18 mouse cellular contexts compared by ENCODE assay signal in genomic region chr8:126177855-126178254, GRCm38 (mm10).
DNase-seq lines count a peak whose midpoint lies in the region; ATAC-seq and TF ChIP-seq lines count a peak whose summit lies in the region.
"Had no signal": no experiment of that assay in that cellular context is flagged by ENCODE, and none has a peak within 500 bp of the region (broad histone marks: within the 10 kb centered on the region; RNA-seq: fewer than 3 reads in every experiment).

No protein-coding gene starts in this region.

- H3K9me3 ChIP-seq in kidney, embryonic 15.5 days (replicated peaks) = no peaks in the 10 kb centered on the region
- H3K9me3 ChIP-seq in lung, embryonic 15.5 days = no peaks in the 10 kb centered on the region
- no peaks in the 10 kb centered on the region for H3K9me3 ChIP-seq in forebrain, postnatal 0 days (ENCODE audit: low read length)
- H3K9me3 ChIP-seq: embryonic facial prominence, embryonic 10.5 days; heart, embryonic 15.5 days; hindbrain, embryonic 13.5 days had no signal

- H3K36me3 ChIP-seq in kidney, embryonic 15.5 days = no peaks in the 10 kb centered on the region
- H3K36me3 ChIP-seq in lung, embryonic 15.5 days = no peaks in the 10 kb centered on the region
- H3K36me3 ChIP-seq in forebrain, postnatal 0 days (ENCODE audit: insufficient read depth) = no peaks in the 10 kb centered on the region
- H3K36me3 ChIP-seq: embryonic facial prominence, embryonic 10.5 days; heart, embryonic 15.5 days; hindbrain, embryonic 13.5 days had no signal

- no peak for ATAC-seq in kidney, embryonic 15.5 days (replicated peaks; ENCODE audit: low FRiP score)
- peak; percentile 65; the same call in 1 of the 2 replicates for ATAC-seq in lung, embryonic 15.5 days (ENCODE audit: borderline replicate concordance, extremely low read depth, low FRiP score, low TSS enrichment)
- ATAC-seq in forebrain, postnatal 0 days = no peak
- ATAC-seq: forebrain, embryonic 14.5 days had no signal

- WGBS in kidney, embryonic 15.5 days = 63% methylated on average over 10 of the region's 10 CpGs
- WGBS in lung, embryonic 15.5 days = 42% methylated on average over 10 of the region's 10 CpGs
- 91% methylated on average over 10 of the region's 10 CpGs for WGBS in forebrain, postnatal 0 days

- no peaks in the 10 kb centered on the region for H3K27me3 ChIP-seq in kidney, embryonic 15.5 days
- H3K27me3 ChIP-seq in lung, embryonic 15.5 days = no peaks in the 10 kb centered on the region
- H3K27me3 ChIP-seq in forebrain, postnatal 0 days (ENCODE audit: insufficient read depth, low read length) = no peaks in the 10 kb centered on the region
- H3K27me3 ChIP-seq: heart, embryonic 15.5 days; hindbrain, embryonic 13.5 days had no signal

- H3K4me3 ChIP-seq in kidney, embryonic 15.5 days (replicated peaks) = no peak overlapping the region
- no peak overlapping the region for H3K4me3 ChIP-seq in lung, embryonic 15.5 days
- H3K4me3 ChIP-seq in forebrain, postnatal 0 days (ENCODE audit: low read depth, low read length) = no peak overlapping the region
- H3K4me3 ChIP-seq: embryonic facial prominence, embryonic 10.5 days; heart, embryonic 15.5 days; hindbrain, embryonic 13.5 days had no signal

- no peak overlapping the region for H3K27ac ChIP-seq in kidney, embryonic 15.5 days
- H3K27ac ChIP-seq in lung, embryonic 15.5 days = no peak overlapping the region
- no peak overlapping the region for H3K27ac ChIP-seq in forebrain, postnatal 0 days (ENCODE audit: low read depth, low read length)
- H3K27ac ChIP-seq: embryonic facial prominence, embryonic 10.5 days; heart, embryonic 15.5 days; hindbrain, embryonic 13.5 days had no signal

- DNase-seq in kidney, postnatal 14 days = no peak
- no peak for DNase-seq in lung, adult 18-20 months
- peak; percentile 14 for DNase-seq in lung, postnatal 10 days
- DNase-seq in yolk sac, embryonic 10.5 days (ENCODE audit: low spot score) = peak; percentile 36
- no peak for DNase-seq in forebrain, postnatal 0 days
- DNase-seq: adrenal gland, postnatal 10 days; cerebellum, adult 11-12 months; cerebellum, postnatal 36 days; gastrocnemius, postnatal 36 days; heart, adult 18-20 months; heart, postnatal 14 days had no signal

- no peak for TF ChIP-seq CTCF in forebrain, postnatal 0 days (IDR thresholded peaks at IDR 0.05; ENCODE audit: low read depth)

- peak overlapping the region; percentile 25; the same call in 1 of the 2 replicates for H3K4me2 ChIP-seq in kidney, embryonic 15.5 days
- H3K4me2 ChIP-seq in lung, embryonic 15.5 days = no peak overlapping the region
- H3K4me2 ChIP-seq in forebrain, postnatal 0 days (ENCODE audit: low read depth) = no peak overlapping the region
- H3K4me2 ChIP-seq: heart, embryonic 11.5 days; heart, embryonic 15.5 days; hindbrain, embryonic 13.5 days had no signal

- H3K4me1 ChIP-seq in kidney, embryonic 15.5 days = peaks cover 17% of the 10 kb centered on the region
- no peaks in the 10 kb centered on the region for H3K4me1 ChIP-seq in lung, embryonic 15.5 days
- H3K4me1 ChIP-seq in forebrain, postnatal 0 days (ENCODE audit: insufficient read depth) = no peaks in the 10 kb centered on the region

- no peak overlapping the region for H3K9ac ChIP-seq in kidney, embryonic 15.5 days
- H3K9ac ChIP-seq in lung, embryonic 15.5 days = no peak overlapping the region
- no peak overlapping the region for H3K9ac ChIP-seq in forebrain, postnatal 0 days
- H3K9ac ChIP-seq: heart, embryonic 15.5 days; hindbrain, embryonic 13.5 days had no signal

Comparison
In these comparisons a context has a peak if more than half of its experiments do, and no peak if none do; other contexts are left out.
1. DNase-seq: peak in lung, postnatal 10 days (single experiment) and yolk sac, embryonic 10.5 days (single experiment); none in kidney, postnatal 14 days (single experiment), lung, adult 18-20 months (0 of 2) and forebrain, postnatal 0 days (single experiment).